Mouse (Mus musculus): ENCODE measurements around the gene Olfr878. TPM values are rescaled to one million over a fixed set of nuclear protein-coding genes. Genes with fewer than 3 reads are reported as not detected.

Gene Olfr878
- polyA plus RNA-seq (2015; fragmentation: Nextera tagmentation; extraction: Ambion mirVana), result not detected in 2 replicates

- H3K36me3 ChIP-seq, result no peaks in the 10 kb centered on the region
- no peaks in the 10 kb centered on the region for H3K27me3 ChIP-seq (replicated peaks)
- H3K4me1 ChIP-seq, result no peaks in the 10 kb centered on the region
- no peak within 1 kb of the TSS for H3K9ac ChIP-seq
- H3K9me3 ChIP-seq, result no peaks in the 10 kb centered on the region
- no peak within 1 kb of the TSS for H3K4me3 ChIP-seq
- 55% methylated on average over 2 of the region's 2 CpGs for WGBS
- no peak within 1 kb of the TSS for H3K27ac ChIP-seq (replicated peaks)
- no peak within 1 kb of the TSS for H3K4me2 ChIP-seq
- no peak for ATAC-seq (ENCODE audit: extremely low read depth, insufficient number of reproducible peaks, low FRiP score, low TSS enrichment)
Observed at GRCm38 (mm10) chr9:37917540-37917939, at the start of gene Olfr878. Gene Olfr878, plus strand, starts transcription at chr9:37917840.

GRCm38 (mm10) chr9:37870246-37870645, 47.4 kb upstream of the Olfr878 start:
- Histone ChIP-seq H3K4me3 (no peak overlapping the region), H3K4me1 (peaks cover 3% of the 10 kb centered on the region), H3K27ac (replicated peaks) (no peak overlapping the region), H3K27me3 (replicated peaks) (no peaks in the 10 kb centered on the region), H3K36me3 (no peaks in the 10 kb centered on the region), H3K9me3 (no peaks in the 10 kb centered on the region), H3K4me2 (no peak overlapping the region), H3K9ac (no peak overlapping the region)
- WGBS, result 25% methylated on average over 1 of the region's 1 CpGs
- ATAC-seq (ENCODE audit: extremely low read depth, insufficient number of reproducible peaks, low FRiP score, low TSS enrichment), result no peak

GRCm38 (mm10) chr9:37871097-37871496, 46.5 kb upstream of the Olfr878 start:
- no peak overlapping the region for H3K4me2 ChIP-seq
- 65% methylated on average over 1 of the region's 1 CpGs for WGBS
- H3K9me3 ChIP-seq, result no peaks in the 10 kb centered on the region
- peaks cover 3% of the 10 kb centered on the region for H3K4me1 ChIP-seq
- H3K4me3 ChIP-seq, result no peak overlapping the region
- no peaks in the 10 kb centered on the region for H3K27me3 ChIP-seq (replicated peaks)
- H3K9ac ChIP-seq, result no peak overlapping the region
- no peaks in the 10 kb centered on the region for H3K36me3 ChIP-seq
- no peak overlapping the region for H3K27ac ChIP-seq (replicated peaks)
- no peak for ATAC-seq (ENCODE audit: extremely low read depth, insufficient number of reproducible peaks, low FRiP score, low TSS enrichment)

- WGBS, result 67% methylated on average over 1 of the region's 1 CpGs
- no peak overlapping the region for H3K27ac ChIP-seq (replicated peaks)
- no peak overlapping the region for H3K4me3 ChIP-seq
- no peaks in the 10 kb centered on the region for H3K9me3 ChIP-seq
- no peaks in the 10 kb centered on the region for H3K27me3 ChIP-seq (replicated peaks)
- H3K9ac ChIP-seq, result no peak overlapping the region
- no peaks in the 10 kb centered on the region for H3K36me3 ChIP-seq
- ATAC-seq (ENCODE audit: extremely low read depth, insufficient number of reproducible peaks, low FRiP score, low TSS enrichment), result no peak
- no peak overlapping the region for H3K4me2 ChIP-seq
- H3K4me1 ChIP-seq, result peaks cover 3% of the 10 kb centered on the region
Observed at GRCm38 (mm10) chr9:37871536-37871935, 46.1 kb upstream of the Olfr878 start.

GRCm38 (mm10) chr9:37890960-37891359, 26.7 kb upstream of the Olfr878 start:
- no peak for ATAC-seq (ENCODE audit: extremely low read depth, insufficient number of reproducible peaks, low FRiP score, low TSS enrichment)
- H3K36me3 ChIP-seq, result no peaks in the 10 kb centered on the region

DNA sequence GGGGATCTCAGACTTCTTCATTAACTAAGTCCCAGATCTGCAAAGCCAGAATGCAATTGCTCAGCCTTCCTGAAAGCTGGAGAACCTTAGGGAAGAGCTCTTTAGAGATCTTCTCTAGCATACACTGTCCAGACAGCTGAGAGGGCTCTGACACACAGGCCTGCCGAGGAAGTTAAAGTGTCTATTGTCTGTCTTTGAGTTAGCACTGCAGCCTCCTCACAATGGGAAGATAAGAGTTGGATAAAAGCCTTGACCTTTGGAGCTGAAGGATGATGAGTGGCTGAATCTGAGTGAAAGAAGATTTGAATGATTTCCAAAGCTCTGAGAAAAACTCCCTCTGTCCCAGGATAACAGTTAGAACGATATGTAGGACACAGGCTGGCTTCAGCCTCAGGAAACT, 21.0 kb upstream of the Olfr878 start, which contains the start of gene Olfr145:
TSS of gene Olfr145 (plus strand) at position 64 of the 400 bp plus-strand sequence.
- Histone ChIP-seq H3K4me1 (no peaks in the 10 kb centered on the region), H3K9me3 (no peaks in the 10 kb centered on the region; the same call in 1 of the 2 replicates), H3K27ac (replicated peaks) (no peak within 1 kb of the TSS), H3K27me3 (replicated peaks) (no peaks in the 10 kb centered on the region), H3K36me3 (no peaks in the 10 kb centered on the region), H3K9ac (no peak within 1 kb of the TSS), H3K4me3 (no peak within 1 kb of the TSS), H3K4me2 (no peak within 1 kb of the TSS)
- ATAC-seq (ENCODE audit: extremely low read depth, insufficient number of reproducible peaks, low FRiP score, low TSS enrichment), result no peak
- WGBS, result 17% methylated on average over 2 of the region's 2 CpGs

More at GRCm38 (mm10) chr9:37890960-37891359, 26.7 kb upstream of the Olfr878 start:
- no peak overlapping the region for H3K27ac ChIP-seq (replicated peaks)
- H3K4me3 ChIP-seq, result no peak overlapping the region
- no peak overlapping the region for H3K4me2 ChIP-seq
- no peak overlapping the region for H3K9ac ChIP-seq
- no peaks in the 10 kb centered on the region for H3K4me1 ChIP-seq
- WGBS, result 30% methylated on average over 2 of the region's 2 CpGs
- no peaks in the 10 kb centered on the region for H3K27me3 ChIP-seq (replicated peaks)
- no peaks in the 10 kb centered on the region for H3K9me3 ChIP-seq

DNA sequence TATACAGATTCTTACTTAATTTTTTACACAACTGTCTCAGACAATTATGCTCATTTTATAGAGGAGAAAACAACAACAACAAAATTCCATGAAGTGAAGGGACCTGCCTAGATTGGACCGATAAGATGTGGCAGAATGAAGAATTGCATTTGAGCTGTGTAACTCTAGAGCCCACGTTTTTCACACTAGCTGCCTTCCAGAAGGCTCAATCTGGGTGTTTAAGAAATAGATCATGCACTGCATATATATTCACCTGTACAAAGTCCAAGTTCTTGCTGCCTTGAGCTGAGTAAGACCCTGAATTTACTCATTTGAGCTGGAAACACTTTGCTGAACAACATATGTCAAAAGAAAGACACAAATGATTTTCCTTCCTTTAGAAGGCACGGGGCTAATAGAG, 12.1 kb upstream of the Olfr878 start:
- WGBS, result 66% methylated on average over 3 of the region's 3 CpGs
- H3K4me1 ChIP-seq, result no peaks in the 10 kb centered on the region
- H3K9ac ChIP-seq, result no peak overlapping the region
- no peaks in the 10 kb centered on the region for H3K27me3 ChIP-seq (replicated peaks)
- H3K9me3 ChIP-seq, result no peaks in the 10 kb centered on the region; the same call in 1 of the 2 replicates
- H3K27ac ChIP-seq (replicated peaks), result no peak overlapping the region
- H3K4me2 ChIP-seq, result no peak overlapping the region
- no peak overlapping the region for H3K4me3 ChIP-seq
- no peak for ATAC-seq (ENCODE audit: extremely low read depth, insufficient number of reproducible peaks, low FRiP score, low TSS enrichment)
- H3K36me3 ChIP-seq, result no peaks in the 10 kb centered on the region

DNA sequence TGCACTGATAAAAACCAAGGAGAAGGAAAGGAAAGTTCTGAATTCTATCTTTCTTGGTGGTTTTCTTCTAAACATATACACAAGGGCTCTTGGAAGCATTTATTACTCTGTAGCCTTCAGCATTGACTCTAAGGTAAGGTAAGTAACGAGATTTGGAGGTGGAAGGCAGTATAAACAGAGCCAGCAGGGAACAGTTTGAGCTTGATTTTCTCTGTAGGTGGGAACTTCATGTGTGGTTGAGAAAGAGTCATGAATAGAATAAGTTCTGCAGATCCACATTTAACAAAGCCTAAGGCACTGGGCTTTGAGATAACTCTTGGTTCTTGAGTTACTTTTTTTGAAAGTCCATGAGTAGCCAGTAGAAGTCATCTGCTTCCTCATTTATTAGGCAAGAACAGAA, 378 bp downstream of the Olfr878 start:
- H3K9ac ChIP-seq, result no peak overlapping the region
- no peaks in the 10 kb centered on the region for H3K9me3 ChIP-seq
- no peak overlapping the region for H3K4me3 ChIP-seq
- H3K36me3 ChIP-seq, result no peaks in the 10 kb centered on the region
- H3K27me3 ChIP-seq (replicated peaks), result no peaks in the 10 kb centered on the region
- H3K27ac ChIP-seq (replicated peaks), result no peak overlapping the region
- no peaks in the 10 kb centered on the region for H3K4me1 ChIP-seq
- no peak for ATAC-seq (ENCODE audit: extremely low read depth, insufficient number of reproducible peaks, low FRiP score, low TSS enrichment)
- 43% methylated on average over 1 of the region's 1 CpGs for WGBS
- H3K4me2 ChIP-seq, result no peak overlapping the region

- Histone ChIP-seq H3K9me3 (no peaks in the 10 kb centered on the region), H3K36me3 (no peaks in the 10 kb centered on the region), H3K27me3 (replicated peaks) (no peaks in the 10 kb centered on the region), H3K4me2 (no peak overlapping the region), H3K4me3 (no peak overlapping the region), H3K9ac (no peak overlapping the region), H3K4me1 (no peaks in the 10 kb centered on the region), H3K27ac (replicated peaks) (no peak overlapping the region)
- ATAC-seq (ENCODE audit: extremely low read depth, insufficient number of reproducible peaks, low FRiP score, low TSS enrichment), result no peak
- 76% methylated on average over 5 of the region's 5 CpGs for WGBS
Observed at GRCm38 (mm10) chr9:37924194-37924593, 6.6 kb downstream of the Olfr878 start.

GRCm38 (mm10) chr9:37925445-37925844, 7.8 kb downstream of the Olfr878 start:
- no peaks in the 10 kb centered on the region for H3K27me3 ChIP-seq (replicated peaks)
- no peak for ATAC-seq (ENCODE audit: extremely low read depth, insufficient number of reproducible peaks, low FRiP score, low TSS enrichment)

GRCm38 (mm10) chr9:37926019-37927013, 8.7 kb downstream of the Olfr878 start:
- ATAC-seq (ENCODE audit: extremely low read depth, insufficient number of reproducible peaks, low FRiP score, low TSS enrichment), result no peak
- no peaks in the 10 kb centered on the region for H3K9me3 ChIP-seq

More at GRCm38 (mm10) chr9:37925445-37925844, 7.8 kb downstream of the Olfr878 start:
- Histone ChIP-seq H3K27ac (replicated peaks) (no peak overlapping the region), H3K4me2 (no peak overlapping the region), H3K9ac (no peak overlapping the region), H3K4me3 (no peak overlapping the region), H3K4me1 (no peaks in the 10 kb centered on the region), H3K9me3 (no peaks in the 10 kb centered on the region), H3K36me3 (no peaks in the 10 kb centered on the region)
- WGBS, result 53% methylated on average over 2 of the region's 2 CpGs

More at GRCm38 (mm10) chr9:37926019-37927013, 8.7 kb downstream of the Olfr878 start:
- H3K4me2 ChIP-seq, result no peak overlapping the region
- H3K4me1 ChIP-seq, result no peaks in the 10 kb centered on the region
- no peak overlapping the region for H3K9ac ChIP-seq
- WGBS, result 53% methylated on average over 3 of the region's 3 CpGs
- H3K27ac ChIP-seq (replicated peaks), result no peak overlapping the region
- H3K36me3 ChIP-seq, result no peaks in the 10 kb centered on the region
- H3K4me3 ChIP-seq, result no peak overlapping the region
- no peaks in the 10 kb centered on the region for H3K27me3 ChIP-seq (replicated peaks)
